Mouse (Mus musculus): ENCODE data around the gene Palm3.

GRCm38 (mm10) chr8:84046505-84046904 lies 25.2 kb downstream of the Palm3 start:
- TF ChIP-seq POLR2A (IDR thresholded peaks at IDR 0.05; ENCODE audit: control insufficient read depth, extremely low read depth, insufficient read depth, low read length, poor library complexity) (no peak), CTCF (IDR thresholded peaks at IDR 0.05; ENCODE audit: borderline replicate concordance, control insufficient read depth, extremely low read depth, insufficient read depth, low read length, poor library complexity) (no peak)

Data from thymus, adult 2 months (tissue).